Mouse (Mus musculus) CD4-positive, CD25-positive, alpha-beta regulatory T cell, adult 2 months (primary cell): Measurements from ENCODE around the gene Klhl2.

Source experiments
- DNase-seq: peaks from one replicate; pipeline ENCODE4 v3.0.0-alpha.2; 2012; ENCODE audit warnings: low read depth, low spot score

Gene Klhl2

GRCm38 (mm10) chr8:64691591-64692401 is 158.0 kb downstream of the Klhl2 start:
- DNase-seq = no peak

DNA sequence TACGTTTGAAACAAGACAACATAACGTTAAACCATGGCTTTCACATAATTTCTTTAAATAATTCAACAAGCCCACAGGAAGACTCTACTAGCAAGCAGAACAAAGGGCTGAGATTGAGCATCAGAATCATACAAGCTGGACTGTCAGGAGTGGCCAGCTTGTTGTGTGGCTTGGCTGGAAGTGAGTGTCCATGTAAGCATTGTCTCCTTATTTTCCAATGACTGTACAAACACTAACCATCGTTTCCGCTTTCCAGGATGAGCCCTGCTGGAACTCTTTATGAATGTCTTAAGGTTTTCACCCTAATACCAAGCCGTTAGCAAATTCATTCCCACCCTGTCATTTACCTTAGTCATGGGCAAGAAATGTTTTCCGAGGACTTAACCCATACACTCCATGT is 159.0 kb downstream of the Klhl2 start:
- no peak for DNase-seq

GRCm38 (mm10) chr8:64690306-64690705 is 159.5 kb downstream of the Klhl2 start:
- no peak for DNase-seq
